Mouse (Mus musculus): ENCODE measurements around the gene 1110004F10Rik. TPM values are rescaled to one million over a fixed set of nuclear protein-coding genes. Genes with fewer than 3 reads are reported as not detected.

Gene 1110004F10Rik
- polyA plus RNA-seq (2012; rRNA removed), result 58.5 and 61.4 TPM in 2 replicates

GRCm38 (mm10) chr7:116039196-116039537 lies at the start of gene 1110004F10Rik:
Gene 1110004F10Rik, plus strand, starts transcription at chr7:116039397.
- no peaks in the 10 kb centered on the region for H3K36me3 ChIP-seq (ENCODE audit: control insufficient read depth, insufficient read depth, low read length)
- peak within 1 kb of the TSS; percentile 41 for H3K4me3 ChIP-seq (ENCODE audit: control insufficient read depth, insufficient read depth, low read length)
- DNase-seq, result no peak
- H3K27me3 ChIP-seq (ENCODE audit: control insufficient read depth, insufficient read depth, low read length), result peaks cover 19% of the 10 kb centered on the region
- 8% methylated on average over 11 of the region's 11 CpGs for WGBS
- no peak for TF ChIP-seq POLR2A (IDR thresholded peaks at IDR 0.05; ENCODE audit: control insufficient read depth, extremely low read depth, insufficient read depth, low read length, poor library complexity)
- no peak within 1 kb of the TSS for H3K27ac ChIP-seq (ENCODE audit: control insufficient read depth, insufficient read depth, low read length)
- H3K4me1 ChIP-seq (replicated peaks; ENCODE audit: control insufficient read depth, insufficient read depth, low read length), result peaks cover 4% of the 10 kb centered on the region

- no peaks in the 10 kb centered on the region for H3K4me1 ChIP-seq (replicated peaks; ENCODE audit: control insufficient read depth, insufficient read depth, low read length)
- TF ChIP-seq POLR2A (IDR thresholded peaks at IDR 0.05; ENCODE audit: control insufficient read depth, extremely low read depth, insufficient read depth, low read length, poor library complexity) (no peak), CTCF (IDR thresholded peaks at IDR 0.05; ENCODE audit: borderline replicate concordance, control insufficient read depth, extremely low read depth, insufficient read depth, low read length, poor library complexity) (no peak)
- H3K4me3 ChIP-seq (ENCODE audit: control insufficient read depth, insufficient read depth, low read length), result no peak overlapping the region
- WGBS, result 97% methylated on average over 4 of the region's 4 CpGs
- no peak overlapping the region for H3K27ac ChIP-seq (ENCODE audit: control insufficient read depth, insufficient read depth, low read length)
- no peak for DNase-seq
- no peaks in the 10 kb centered on the region for H3K27me3 ChIP-seq (ENCODE audit: control insufficient read depth, insufficient read depth, low read length)
- no peaks in the 10 kb centered on the region for H3K36me3 ChIP-seq (ENCODE audit: control insufficient read depth, insufficient read depth, low read length)
Observed at GRCm38 (mm10) chr7:116002726-116003125, 36.5 kb upstream of the 1110004F10Rik start.

- H3K27ac ChIP-seq (ENCODE audit: control insufficient read depth, insufficient read depth, low read length), result no peak overlapping the region
- H3K27me3 ChIP-seq (ENCODE audit: control insufficient read depth, insufficient read depth, low read length), result peaks cover 29% of the 10 kb centered on the region
- TF ChIP-seq POLR2A (IDR thresholded peaks at IDR 0.05; ENCODE audit: control insufficient read depth, extremely low read depth, insufficient read depth, low read length, poor library complexity) (no peak), CTCF (IDR thresholded peaks at IDR 0.05; ENCODE audit: borderline replicate concordance, control insufficient read depth, extremely low read depth, insufficient read depth, low read length, poor library complexity) (no peak)
- peaks cover 5% of the 10 kb centered on the region for H3K4me1 ChIP-seq (replicated peaks; ENCODE audit: control insufficient read depth, insufficient read depth, low read length)
- WGBS, result 98% methylated on average over 3 of the region's 3 CpGs
- H3K4me3 ChIP-seq (ENCODE audit: control insufficient read depth, insufficient read depth, low read length), result no peak overlapping the region
- DNase-seq, result no peak
- H3K36me3 ChIP-seq (ENCODE audit: control insufficient read depth, insufficient read depth, low read length), result no peaks in the 10 kb centered on the region
Observed at GRCm38 (mm10) chr7:116029991-116030390, 9.2 kb upstream of the 1110004F10Rik start.

- H3K4me3 ChIP-seq (ENCODE audit: control insufficient read depth, insufficient read depth, low read length), result no peak overlapping the region
- DNase-seq, result no peak
- no peak for TF ChIP-seq CTCF (IDR thresholded peaks at IDR 0.05; ENCODE audit: borderline replicate concordance, control insufficient read depth, extremely low read depth, insufficient read depth, low read length, poor library complexity)
- TF ChIP-seq POLR2A (IDR thresholded peaks at IDR 0.05; ENCODE audit: control insufficient read depth, extremely low read depth, insufficient read depth, low read length, poor library complexity), result no peak
- peaks cover 34% of the 10 kb centered on the region for H3K27me3 ChIP-seq (ENCODE audit: control insufficient read depth, insufficient read depth, low read length)
- H3K4me1 ChIP-seq (replicated peaks; ENCODE audit: control insufficient read depth, insufficient read depth, low read length), result peaks cover 5% of the 10 kb centered on the region
- no peak overlapping the region for H3K27ac ChIP-seq (ENCODE audit: control insufficient read depth, insufficient read depth, low read length)
- 55% methylated on average over 26 of the region's 26 CpGs for WGBS
- no peaks in the 10 kb centered on the region for H3K36me3 ChIP-seq (ENCODE audit: control insufficient read depth, insufficient read depth, low read length)
Observed at GRCm38 (mm10) chr7:116030597-116031387, 8.4 kb upstream of the 1110004F10Rik start.

GRCm38 (mm10) chr7:116031388-116031717 lies 7.8 kb upstream of the 1110004F10Rik start:
- no peak overlapping the region for H3K27ac ChIP-seq (ENCODE audit: control insufficient read depth, insufficient read depth, low read length)
- no peak overlapping the region for H3K4me3 ChIP-seq (ENCODE audit: control insufficient read depth, insufficient read depth, low read length)
- TF ChIP-seq CTCF (IDR thresholded peaks at IDR 0.05; ENCODE audit: borderline replicate concordance, control insufficient read depth, extremely low read depth, insufficient read depth, low read length, poor library complexity), result no peak
- no peak for TF ChIP-seq POLR2A (IDR thresholded peaks at IDR 0.05; ENCODE audit: control insufficient read depth, extremely low read depth, insufficient read depth, low read length, poor library complexity)
- 6% methylated on average over 14 of the region's 14 CpGs for WGBS
- no peaks in the 10 kb centered on the region for H3K36me3 ChIP-seq (ENCODE audit: control insufficient read depth, insufficient read depth, low read length)
- DNase-seq, result no peak
- H3K27me3 ChIP-seq (ENCODE audit: control insufficient read depth, insufficient read depth, low read length), result peaks cover 34% of the 10 kb centered on the region
- peaks cover 5% of the 10 kb centered on the region for H3K4me1 ChIP-seq (replicated peaks; ENCODE audit: control insufficient read depth, insufficient read depth, low read length)

- Histone ChIP-seq H3K4me3 (ENCODE audit: control insufficient read depth, insufficient read depth, low read length) (peak overlapping the region; percentile 24), H3K4me1 (replicated peaks; ENCODE audit: control insufficient read depth, insufficient read depth, low read length) (peaks cover 5% of the 10 kb centered on the region), H3K27ac (ENCODE audit: control insufficient read depth, insufficient read depth, low read length) (no peak overlapping the region), H3K36me3 (ENCODE audit: control insufficient read depth, insufficient read depth, low read length) (no peaks in the 10 kb centered on the region), H3K27me3 (ENCODE audit: control insufficient read depth, insufficient read depth, low read length) (peaks cover 35% of the 10 kb centered on the region)
- DNase-seq, result peak; percentile 9
- 1% methylated on average over 65 of the region's 65 CpGs for WGBS
- TF ChIP-seq POLR2A (IDR thresholded peaks at IDR 0.05; ENCODE audit: control insufficient read depth, extremely low read depth, insufficient read depth, low read length, poor library complexity) (no peak), CTCF (IDR thresholded peaks at IDR 0.05; ENCODE audit: borderline replicate concordance, control insufficient read depth, extremely low read depth, insufficient read depth, low read length, poor library complexity) (no peak)
Observed at GRCm38 (mm10) chr7:116031718-116032595, 7.2 kb upstream of the 1110004F10Rik start.
